Mouse (Mus musculus) embryonic facial prominence, embryonic 14.5 days (tissue): ENCODE data around the gene Lamc1. TPM values are rescaled to one million over a fixed set of nuclear protein-coding genes. Genes with fewer than 3 reads are reported as not detected.

Source experiments
- ATAC-seq: fragments of 200-750 bp; cut with Nextera tagmentation; 2 replicates; pipeline ENCODE4 v1.8.0; 2017; ENCODE audit warnings: low read depth, moderate number of reproducible peaks, moderate TSS enrichment
- DNase-seq: peaks from one replicate; pipeline ENCODE4 v3.0.0-alpha.2; 2015; ENCODE audit warnings: low spot score
- H3K27ac ChIP-seq: fragments of 300-500 bp; sonication (generic); replicated peaks from 2 replicates; pipeline ENCODE4 v1.5.1; 2014; ENCODE audit warnings: low read depth, mild to moderate bottlenecking, low read length, moderate library complexity
- H3K27me3 ChIP-seq: fragments of 300-500 bp; sonication (generic); replicated peaks from 2 replicates; pipeline ENCODE4 v1.6.1; 2014; ENCODE audit warnings: low read length; ENCODE audit not compliant: control insufficient read depth, insufficient read depth
- H3K36me3 ChIP-seq: fragments of 300-500 bp; sonication (generic); 2 replicates; pipeline ENCODE4 v1.6.1; 2014; ENCODE audit warnings: low read length, mixed read lengths; ENCODE audit not compliant: control insufficient read depth, insufficient read depth
- H3K4me1 ChIP-seq: fragments of 300-500 bp; sonication (generic); 2 replicates; pipeline ENCODE4 v1.6.1; 2014; ENCODE audit warnings: antibody characterized with exemption, low read length; ENCODE audit not compliant: control insufficient read depth, insufficient read depth
- H3K4me2 ChIP-seq: fragments of 300-500 bp; sonication (generic); 2 replicates; pipeline ENCODE4 v1.6.1; 2014; ENCODE audit warnings: low read depth, mild to moderate bottlenecking, low read length, moderate library complexity, mixed read lengths
- H3K4me3 ChIP-seq: fragments of 300-500 bp; sonication (generic); 2 replicates; pipeline ENCODE4 v1.5.1; 2014; ENCODE audit warnings: low read depth, mild to moderate bottlenecking, low read length
- H3K9ac ChIP-seq: fragments of 300-500 bp; sonication (generic); 2 replicates; pipeline ENCODE4 v1.6.1; 2014; ENCODE audit warnings: low read depth, mild to moderate bottlenecking, low read length, moderate library complexity, mixed read lengths
- H3K9me3 ChIP-seq: fragments of 300-500 bp; sonication (generic); 2 replicates; pipeline ENCODE4 v1.6.1; 2016; ENCODE audit warnings: low read length; ENCODE audit not compliant: control insufficient read depth
- WGBS: fragments of 180-500 bp; shearing (Covaris S2); extraction: QIAGEN DNeasy Blood & Tissue Kit; methylation state at CpG from one replicate; pipeline ENCODE4 v1.1.7; 2014; 5-methylcytosine and 5-hydroxymethylcytosine counted together
- polyA plus RNA-seq: library from polyadenylated mRNA; unstranded; fragments of >200 nt; fragmentation: Nextera tagmentation; extraction: Ambion mirVana; gene quantifications from 2 replicates; pipeline ENCODE4 v1.2.1, GENCODE M21; 2014

Gene Lamc1
- polyA plus RNA-seq, 1 experiment from 2014 or later: 98.5 TPM

DNA sequence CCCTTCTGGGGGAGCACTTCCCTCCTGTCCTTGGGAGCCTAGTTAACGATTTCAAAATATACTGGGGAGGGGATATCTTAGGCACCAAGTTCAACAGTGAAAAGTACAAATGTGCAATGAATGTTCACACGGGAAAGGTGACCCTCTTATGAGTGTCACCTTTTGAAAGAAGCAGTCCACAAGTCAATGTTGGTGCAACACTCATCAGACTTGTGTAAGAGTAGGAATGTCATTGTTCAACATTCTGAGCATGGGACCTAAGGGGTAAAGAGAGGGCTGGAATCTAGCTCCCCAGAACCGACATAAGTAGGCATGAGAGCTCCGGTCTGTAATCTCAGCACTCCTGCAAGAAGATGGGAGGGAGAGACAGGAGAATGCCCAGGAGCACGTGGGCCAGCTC lies 45.1 kb downstream of the Lamc1 start:
- 72% methylated on average over 5 of the region's 5 CpGs for WGBS

DNA sequence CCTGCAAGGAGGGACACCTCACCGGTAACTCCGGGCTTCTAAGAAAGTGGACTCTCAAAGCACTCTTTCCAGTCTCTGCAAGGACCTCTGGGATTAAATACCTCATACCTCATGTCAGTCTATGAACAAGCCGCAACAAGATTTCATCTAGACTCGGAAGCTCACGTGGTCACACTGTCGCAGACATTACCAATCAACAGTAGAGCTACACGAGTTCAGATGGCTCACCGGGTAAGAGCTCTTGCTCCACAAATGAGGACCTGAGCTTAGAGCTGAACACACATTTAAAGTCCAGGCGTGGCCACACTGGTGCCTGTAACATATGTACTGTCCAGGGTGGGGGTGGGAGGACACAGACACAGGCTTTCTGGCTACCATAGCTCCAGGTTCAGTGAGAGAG lies 46.4 kb downstream of the Lamc1 start:
- no peak overlapping the region for H3K4me3 ChIP-seq

More for the DNA sequence above, 45.1 kb downstream of the Lamc1 start:
- Histone ChIP-seq H3K4me3 (no peak overlapping the region), H3K9me3 (no peaks in the 10 kb centered on the region), H3K9ac (no peak overlapping the region), H3K4me1 (peaks cover 16% of the 10 kb centered on the region), H3K27ac (no peak overlapping the region), H3K27me3 (no peaks in the 10 kb centered on the region), H3K4me2 (no peak overlapping the region), H3K36me3 (no peaks in the 10 kb centered on the region)
- no peak for ATAC-seq
- DNase-seq: no peak

DNA sequence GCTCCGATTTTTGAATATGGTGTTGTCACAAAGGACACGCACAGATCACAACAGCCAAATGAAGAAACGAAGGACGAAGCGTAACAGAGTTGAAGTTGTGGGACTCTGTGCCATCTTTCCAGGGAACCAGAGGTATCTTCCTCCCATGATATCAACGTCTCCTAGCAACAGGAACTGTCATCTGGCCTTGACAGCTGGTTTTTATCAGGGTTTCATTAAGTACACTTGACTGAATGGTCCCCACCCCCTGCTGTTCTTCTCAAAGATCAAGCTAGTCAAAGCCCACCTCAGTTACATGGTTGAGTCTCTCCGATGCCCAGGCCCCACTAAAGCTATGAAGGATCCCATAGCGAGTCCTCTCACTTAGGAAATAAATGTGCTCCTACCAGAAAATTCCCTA lies 47.4 kb downstream of the Lamc1 start:
- Histone ChIP-seq H3K27ac (no peak overlapping the region), H3K9me3 (no peaks in the 10 kb centered on the region), H3K9ac (no peak overlapping the region), H3K36me3 (no peaks in the 10 kb centered on the region), H3K4me2 (no peak overlapping the region), H3K4me3 (no peak overlapping the region), H3K4me1 (peaks cover 7% of the 10 kb centered on the region; the same call in 1 of the 2 replicates), H3K27me3 (no peaks in the 10 kb centered on the region)
- DNase-seq (no peak), ATAC-seq (no peak)
- WGBS: 71% methylated on average over 8 of the region's 8 CpGs

More for the DNA sequence above, 46.4 kb downstream of the Lamc1 start:
- Histone ChIP-seq H3K9ac (no peak overlapping the region), H3K36me3 (no peaks in the 10 kb centered on the region), H3K27ac (no peak overlapping the region), H3K4me2 (no peak overlapping the region; the same call in 1 of the 2 replicates), H3K27me3 (no peaks in the 10 kb centered on the region), H3K4me1 (peaks cover 7% of the 10 kb centered on the region; the same call in 1 of the 2 replicates), H3K9me3 (no peaks in the 10 kb centered on the region)
- 83% methylated on average over 9 of the region's 9 CpGs for WGBS
- ATAC-seq: peak; percentile 45
- DNase-seq: peak; percentile 70

DNA sequence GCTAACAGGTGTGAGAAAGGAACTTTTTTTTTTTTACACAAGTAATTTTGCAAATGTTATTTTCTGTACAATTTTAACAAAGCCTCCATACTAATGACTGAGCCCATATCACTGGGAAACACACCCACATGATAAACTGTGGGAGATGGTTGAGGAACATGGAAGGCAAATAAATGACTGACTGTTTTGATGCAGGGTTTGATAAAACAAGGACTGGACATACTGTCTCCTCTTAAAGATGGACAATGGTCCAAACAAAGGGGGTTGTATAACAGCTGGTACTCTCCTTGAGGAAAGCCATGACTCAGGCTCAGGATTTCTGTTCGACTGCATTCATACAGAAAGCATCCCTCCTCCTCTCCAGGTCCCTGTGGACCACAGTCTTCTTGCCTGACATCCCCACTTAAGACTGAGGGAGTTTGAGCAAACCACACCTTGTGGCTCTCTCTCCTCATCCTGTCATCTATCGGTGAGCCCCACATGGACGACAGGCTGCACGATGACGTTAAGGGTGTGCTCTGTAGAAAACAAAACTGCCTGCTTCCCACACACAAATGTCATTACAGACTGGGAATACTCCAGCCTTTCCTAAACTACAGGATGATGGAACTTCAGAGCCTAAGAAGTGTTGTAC lies 50.1 kb downstream of the Lamc1 start:
- Histone ChIP-seq H3K9me3 (no peaks in the 10 kb centered on the region), H3K27ac (no peak overlapping the region)
- WGBS: 75% methylated on average over 5 of the region's 5 CpGs

DNA sequence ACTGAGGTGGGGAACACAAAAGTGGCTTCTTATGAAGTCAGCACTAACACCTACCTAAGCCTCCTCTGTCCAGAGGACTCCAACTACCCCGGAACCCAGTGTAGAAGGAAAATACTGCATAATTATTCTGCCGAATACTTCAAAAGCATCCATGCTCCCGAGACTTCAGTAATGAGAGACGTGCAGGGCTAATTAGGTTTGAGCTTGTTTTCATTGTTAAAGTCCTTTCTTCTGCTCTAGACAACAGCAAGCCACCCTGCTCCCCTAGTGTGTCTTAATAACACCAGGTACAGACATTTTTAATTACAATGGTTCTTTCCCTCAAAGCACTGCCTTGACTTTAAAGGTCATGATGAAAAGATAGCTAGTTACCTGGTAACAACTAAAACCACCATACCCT lies 51.1 kb downstream of the Lamc1 start:
- 32% methylated on average over 4 of the region's 4 CpGs for WGBS
- Histone ChIP-seq H3K9ac (no peak overlapping the region), H3K4me1 (peaks cover 7% of the 10 kb centered on the region; the same call in 1 of the 2 replicates), H3K9me3 (no peaks in the 10 kb centered on the region), H3K27ac (no peak overlapping the region), H3K4me3 (no peak overlapping the region), H3K27me3 (no peaks in the 10 kb centered on the region), H3K36me3 (no peaks in the 10 kb centered on the region), H3K4me2 (no peak overlapping the region)
- ATAC-seq: no peak
- DNase-seq: no peak

More for the DNA sequence above, 50.1 kb downstream of the Lamc1 start:
- DNase-seq (no peak), ATAC-seq (no peak)
- Histone ChIP-seq H3K4me1 (peaks cover 7% of the 10 kb centered on the region; the same call in 1 of the 2 replicates), H3K36me3 (no peaks in the 10 kb centered on the region), H3K27me3 (no peaks in the 10 kb centered on the region), H3K4me3 (no peak overlapping the region), H3K4me2 (no peak overlapping the region), H3K9ac (no peak overlapping the region)

DNA sequence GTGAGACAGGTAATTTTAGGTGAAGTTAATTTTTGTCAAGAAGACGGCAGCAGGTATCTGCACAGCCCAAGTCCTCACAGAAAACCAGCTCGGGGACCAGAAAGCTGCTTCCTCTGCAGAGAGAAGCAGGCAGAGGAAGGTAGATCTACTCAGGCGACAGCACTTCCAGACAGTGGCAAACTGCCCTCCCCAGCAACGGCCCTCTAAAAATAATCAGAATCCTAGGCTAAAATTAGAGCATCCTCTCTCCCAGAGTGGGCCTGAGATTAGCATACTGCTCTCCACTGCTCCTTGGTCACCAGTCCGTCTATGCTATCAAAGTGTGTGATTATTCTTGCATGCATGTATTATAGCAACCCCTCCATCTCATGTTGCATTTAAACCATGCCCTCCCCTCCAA lies 52.2 kb downstream of the Lamc1 start:
- DNase-seq: no peak
- Histone ChIP-seq H3K4me3 (no peak overlapping the region), H3K9me3 (no peaks in the 10 kb centered on the region), H3K36me3 (no peaks in the 10 kb centered on the region), H3K4me1 (peaks cover 7% of the 10 kb centered on the region; the same call in 1 of the 2 replicates), H3K9ac (no peak overlapping the region), H3K27ac (no peak overlapping the region), H3K4me2 (no peak overlapping the region), H3K27me3 (no peaks in the 10 kb centered on the region)
- ATAC-seq: no peak
- 64% methylated on average over 5 of the region's 5 CpGs for WGBS

DNA sequence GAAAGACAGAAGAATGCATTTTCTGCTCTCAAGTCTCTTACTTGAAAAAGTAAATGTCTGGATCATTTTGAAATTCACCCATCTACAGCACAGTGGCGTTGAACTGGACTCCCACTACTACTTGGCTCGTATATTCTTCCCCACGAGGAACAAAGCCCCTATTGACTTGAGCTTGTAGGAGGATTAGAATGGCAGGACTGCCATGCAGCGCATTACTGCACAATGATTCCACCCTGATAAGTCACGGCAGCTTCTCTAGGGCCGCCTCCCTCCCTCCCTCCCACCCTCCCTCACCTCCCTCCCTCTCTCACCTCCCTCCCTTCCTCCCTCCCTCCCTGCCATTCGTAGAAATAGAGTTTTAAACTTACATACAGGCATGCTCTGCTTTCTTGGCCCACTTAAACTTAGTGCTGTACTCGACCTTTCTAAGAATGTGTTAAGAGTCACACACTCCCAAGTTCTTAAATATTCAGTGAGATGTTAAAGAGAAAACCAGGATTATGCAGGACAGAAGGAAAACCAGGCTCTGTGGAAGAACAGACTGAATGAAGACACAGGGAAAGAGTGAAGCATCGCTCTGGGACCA lies 54.5 kb downstream of the Lamc1 start:
- 35% methylated on average over 9 of the region's 9 CpGs for WGBS
- H3K9me3 ChIP-seq: no peaks in the 10 kb centered on the region

DNA sequence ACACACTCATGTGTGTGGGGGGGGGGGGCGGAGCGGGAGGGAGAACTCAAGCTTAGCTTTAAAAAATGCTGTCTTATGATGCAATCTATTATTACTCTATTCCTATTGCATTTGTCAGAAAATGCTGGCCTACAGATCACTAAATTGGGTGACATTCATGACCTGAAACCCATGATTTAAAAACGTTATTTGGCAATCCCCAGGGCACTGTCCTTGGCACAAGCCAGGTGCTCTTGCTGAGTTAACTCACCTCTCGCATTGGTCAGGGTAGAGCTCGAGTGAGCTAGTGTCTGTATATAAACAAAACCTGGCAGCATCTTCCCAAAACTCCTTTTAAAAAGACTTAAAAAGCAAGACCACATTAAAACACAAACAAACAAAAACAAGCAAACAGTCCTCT lies 57.1 kb downstream of the Lamc1 start:
- WGBS: 78% methylated on average over 5 of the region's 5 CpGs
- H3K36me3 ChIP-seq: no peaks in the 10 kb centered on the region
- H3K9ac ChIP-seq: no peak overlapping the region
- H3K4me3 ChIP-seq: no peak overlapping the region
- H3K27me3 ChIP-seq: no peaks in the 10 kb centered on the region
- H3K9me3 ChIP-seq: no peaks in the 10 kb centered on the region
- H3K27ac ChIP-seq: no peak overlapping the region
- H3K4me1 ChIP-seq: peaks cover 24% of the 10 kb centered on the region
- H3K4me2 ChIP-seq: no peak overlapping the region
- no peak for DNase-seq
- ATAC-seq: no peak

More for the DNA sequence above, 54.5 kb downstream of the Lamc1 start:
- Histone ChIP-seq H3K4me1 (peaks cover 17% of the 10 kb centered on the region), H3K36me3 (no peaks in the 10 kb centered on the region), H3K4me2 (no peak overlapping the region), H3K27ac (no peak overlapping the region), H3K4me3 (no peak overlapping the region), H3K27me3 (no peaks in the 10 kb centered on the region), H3K9ac (no peak overlapping the region)
- DNase-seq: peak; percentile 63
- ATAC-seq: peak; percentile 45; the same call in 1 of the 2 replicates

DNA sequence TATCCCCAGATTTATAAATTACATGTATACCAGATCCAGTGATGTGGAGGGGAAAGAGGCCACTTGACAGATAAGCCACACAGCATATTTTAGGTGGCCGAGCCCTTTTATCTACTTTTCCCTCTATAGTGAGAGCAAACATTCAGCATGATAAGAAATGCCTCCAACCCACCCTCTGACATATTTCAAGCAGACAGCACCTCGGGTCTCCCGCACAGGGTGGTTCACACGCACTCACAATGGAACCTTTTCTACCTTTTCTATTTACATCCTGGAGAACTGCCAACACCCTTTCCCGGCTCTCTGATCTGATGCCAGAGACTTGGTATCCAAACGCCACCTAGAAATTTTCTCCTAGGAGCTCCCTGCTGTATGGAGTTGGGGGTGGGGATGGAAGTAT lies 58.0 kb downstream of the Lamc1 start:
- Histone ChIP-seq H3K9ac (no peak overlapping the region), H3K27me3 (no peaks in the 10 kb centered on the region), H3K36me3 (no peaks in the 10 kb centered on the region), H3K4me1 (peaks cover 24% of the 10 kb centered on the region), H3K9me3 (no peaks in the 10 kb centered on the region), H3K4me3 (no peak overlapping the region), H3K4me2 (no peak overlapping the region; the same call in 1 of the 2 replicates), H3K27ac (no peak overlapping the region)
- WGBS: 40% methylated on average over 6 of the region's 6 CpGs
- ATAC-seq (peak; percentile 19; the same call in 1 of the 2 replicates), DNase-seq (peak; percentile 81)
